Comparison of ENCODE assay signal across 9 mouse cellular contexts in the genomic region with DNA sequence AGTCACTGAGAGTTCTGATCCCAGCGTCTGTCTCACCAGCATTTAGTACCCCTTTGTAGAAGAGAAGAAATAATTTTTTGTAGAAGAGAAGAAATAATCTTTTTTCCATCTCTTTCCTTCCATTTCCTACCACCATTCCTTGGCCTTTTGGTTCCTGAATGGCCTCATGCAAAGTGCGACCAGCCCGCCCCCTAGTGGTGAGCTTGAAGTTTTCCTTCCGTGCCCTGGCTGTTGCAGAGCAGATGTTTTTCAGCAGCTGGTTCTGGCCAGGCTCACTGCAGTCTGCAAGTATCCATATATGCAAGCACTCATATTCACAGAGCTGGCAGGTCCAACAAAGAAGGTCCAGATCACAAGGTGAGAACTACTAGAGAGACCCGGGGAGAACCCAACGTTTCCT. TPM values are rescaled to one million over a fixed set of nuclear protein-coding genes. Genes with fewer than 3 reads are reported as not detected.
DNase-seq lines count a peak whose midpoint lies in the region; ATAC-seq and TF ChIP-seq lines count a peak whose summit lies in the region.
"Had no signal": no experiment of that assay in that cellular context is flagged by ENCODE, and none has a peak within 500 bp of the region (broad histone marks: within the 10 kb centered on the region; RNA-seq: fewer than 3 reads in every experiment).

No protein-coding gene starts in this region.

- no peaks in the 10 kb centered on the region for H3K36me3 ChIP-seq in heart, embryonic 11.5 days (ENCODE audit: control insufficient read depth, insufficient read depth, low read length)
- no peaks in the 10 kb centered on the region for H3K36me3 ChIP-seq in liver, embryonic 11.5 days (ENCODE audit: control insufficient read depth, insufficient read depth, low read length)
- no peaks in the 10 kb centered on the region for H3K36me3 ChIP-seq in spleen, adult 2 months (ENCODE audit: control insufficient read depth, insufficient read depth, low read length)
- H3K36me3 ChIP-seq: embryonic facial prominence, embryonic 13.5 days had no signal

- no peaks in the 10 kb centered on the region for H3K27me3 ChIP-seq in heart, embryonic 11.5 days (ENCODE audit: control insufficient read depth, insufficient read depth, low read length)
- no peaks in the 10 kb centered on the region for H3K27me3 ChIP-seq in liver, embryonic 11.5 days (replicated peaks; ENCODE audit: control insufficient read depth, insufficient read depth, low read length)
- H3K27me3 ChIP-seq in spleen, adult 2 months (ENCODE audit: control insufficient read depth, insufficient read depth, low read length): no peaks in the 10 kb centered on the region
- H3K27me3 ChIP-seq: embryonic facial prominence, embryonic 13.5 days had no signal

- DNase-seq in heart, adult 9 months (ENCODE audit: low spot score in 2 of 2): peak; percentile 3 to 23
- DNase-seq in CD8-positive naive resting alpha-beta T cell, adult 2 months (ENCODE audit: low read depth in 2 of 2, low spot score in 2 of 2): peak; percentile 10 to 23
- peak; percentile 64 to 80 for DNase-seq in adrenal gland, postnatal 36 days
- peak; percentile 76 for DNase-seq in gastrocnemius, postnatal 10 days
- DNase-seq in liver, embryonic 11.5 days (ENCODE audit: low spot score): peak; percentile 43
- DNase-seq in spleen, adult 2 months (ENCODE audit: low read depth in 1 of 2, low spot score in 2 of 2): peak; percentile 3 to 45
- DNase-seq in right cerebral cortex, postnatal 36 days (ENCODE audit: low spot score in 2 of 2): no peak

- no peak for ATAC-seq in heart, embryonic 11.5 days (replicated peaks; ENCODE audit: insufficient number of reproducible peaks, low FRiP score, low TSS enrichment)
- ATAC-seq in liver, embryonic 11.5 days (replicated peaks; ENCODE audit: low FRiP score): no peak; the same call in 1 of the 2 replicates

- H3K4me3 ChIP-seq in heart, embryonic 11.5 days (ENCODE audit: low read depth, low read length): no peak overlapping the region
- H3K4me3 ChIP-seq in liver, embryonic 11.5 days (ENCODE audit: low read depth, low read length): no peak overlapping the region
- no peak overlapping the region for H3K4me3 ChIP-seq in spleen, adult 2 months (ENCODE audit: extremely low read depth, insufficient read depth, insufficient read length)
- H3K4me3 ChIP-seq: embryonic facial prominence, embryonic 13.5 days had no signal

- no peak for TF ChIP-seq POLR2A in spleen, adult 2 months (IDR thresholded peaks at IDR 0.05; ENCODE audit: low read depth, low read length)

- no peaks in the 10 kb centered on the region for H3K9me3 ChIP-seq in heart, embryonic 11.5 days (replicated peaks; ENCODE audit: control insufficient read depth, low read length)
- H3K9me3 ChIP-seq in liver, embryonic 11.5 days (ENCODE audit: control insufficient read depth, low read length): no peaks in the 10 kb centered on the region
- H3K9me3 ChIP-seq: embryonic facial prominence, embryonic 13.5 days had no signal

- H3K27ac ChIP-seq in heart, embryonic 11.5 days (ENCODE audit: low read depth, low read length): no peak overlapping the region
- no peak overlapping the region for H3K27ac ChIP-seq in liver, embryonic 11.5 days (ENCODE audit: low read depth, low read length)
- no peak overlapping the region for H3K27ac ChIP-seq in spleen, adult 2 months (ENCODE audit: insufficient read depth, low read length)
- H3K27ac ChIP-seq: embryonic facial prominence, embryonic 13.5 days had no signal

- TF ChIP-seq CTCF in spleen, adult 2 months (IDR thresholded peaks at IDR 0.05; ENCODE audit: extremely low read depth, insufficient read depth, insufficient read length, insufficient replicate concordance): peak; percentile 63; the same call in 1 of the 2 replicates

- no peak overlapping the region for H3K4me2 ChIP-seq in heart, embryonic 11.5 days
- H3K4me2 ChIP-seq in liver, embryonic 11.5 days: no peak overlapping the region
- H3K4me2 ChIP-seq: embryonic facial prominence, embryonic 13.5 days had no signal

- H3K9ac ChIP-seq in heart, embryonic 11.5 days (ENCODE audit: low read depth, low read length): no peak overlapping the region
- H3K9ac ChIP-seq in liver, embryonic 11.5 days (ENCODE audit: low read depth, low read length): no peak overlapping the region
- H3K9ac ChIP-seq: embryonic facial prominence, embryonic 13.5 days had no signal

- H3K4me1 ChIP-seq in heart, embryonic 11.5 days (ENCODE audit: control insufficient read depth, insufficient read depth, low read length): no peaks in the 10 kb centered on the region
- no peaks in the 10 kb centered on the region for H3K4me1 ChIP-seq in liver, embryonic 11.5 days (replicated peaks; ENCODE audit: control insufficient read depth, insufficient read depth, low read length)
- H3K4me1 ChIP-seq in spleen, adult 2 months (ENCODE audit: control insufficient read depth, insufficient read depth, insufficient read length): no peaks in the 10 kb centered on the region
- H3K4me1 ChIP-seq: embryonic facial prominence, embryonic 13.5 days had no signal

- WGBS in heart, embryonic 11.5 days (ENCODE audit: insufficient replicate concordance): 22% methylated on average over 6 of the region's 6 CpGs
- WGBS in liver, embryonic 11.5 days: 25% methylated on average over 6 of the region's 6 CpGs
- 31% methylated on average over 6 of the region's 6 CpGs for WGBS in spleen, adult 2 months

RNA-seq across cellular contexts. Expression of gene Etl4, which starts 9.6 kb away (rescaled TPM):
- 12.3 and 12.4 TPM in 2 replicates for polyA plus RNA-seq in heart, embryonic 11.5 days (2014; fragmentation: Nextera tagmentation; extraction: Ambion mirVana)
- total RNA-seq in adrenal gland, postnatal 36 days (2021): 10 to 100 TPM; 20.2 to 27.6 TPM
- total RNA-seq in gastrocnemius, postnatal 10 days (2021): 10 to 100 TPM; 38.2 to 51.1 TPM
- polyA plus RNA-seq in liver, embryonic 11.5 days (2014; fragmentation: Nextera tagmentation; extraction: Ambion mirVana): 17.9 and 18.3 TPM in 2 replicates
- 3.1 and 5.3 TPM in 2 replicates for polyA plus RNA-seq in spleen, adult 2 months (2012; rRNA removed)

Comparison
In these comparisons a context has a peak if more than half of its experiments do, and no peak if none do; other contexts are left out.
1. DNase-seq: peak in heart, adult 9 months (2 of 2), CD8-positive naive resting alpha-beta T cell, adult 2 months (2 of 2), adrenal gland, postnatal 36 days (2 of 2), gastrocnemius, postnatal 10 days (single experiment), liver, embryonic 11.5 days (single experiment) and spleen, adult 2 months (2 of 2); none in right cerebral cortex, postnatal 36 days (0 of 2).